Mouse (Mus musculus) CD4-positive naive resting alpha-beta T cell, adult 57 days (primary cell): Measurements from ENCODE around the gene Picalm. TPM values are rescaled to one million over a fixed set of nuclear protein-coding genes. Genes with fewer than 3 reads are reported as not detected.

Source experiments
- total RNA-seq: library from RNA; stranded (reverse); gene quantifications from one replicate; pipeline ENCODE4 v1.2.4, GENCODE M21; 2023

Picalm gene
- total RNA-seq = 206 TPM

DNA sequence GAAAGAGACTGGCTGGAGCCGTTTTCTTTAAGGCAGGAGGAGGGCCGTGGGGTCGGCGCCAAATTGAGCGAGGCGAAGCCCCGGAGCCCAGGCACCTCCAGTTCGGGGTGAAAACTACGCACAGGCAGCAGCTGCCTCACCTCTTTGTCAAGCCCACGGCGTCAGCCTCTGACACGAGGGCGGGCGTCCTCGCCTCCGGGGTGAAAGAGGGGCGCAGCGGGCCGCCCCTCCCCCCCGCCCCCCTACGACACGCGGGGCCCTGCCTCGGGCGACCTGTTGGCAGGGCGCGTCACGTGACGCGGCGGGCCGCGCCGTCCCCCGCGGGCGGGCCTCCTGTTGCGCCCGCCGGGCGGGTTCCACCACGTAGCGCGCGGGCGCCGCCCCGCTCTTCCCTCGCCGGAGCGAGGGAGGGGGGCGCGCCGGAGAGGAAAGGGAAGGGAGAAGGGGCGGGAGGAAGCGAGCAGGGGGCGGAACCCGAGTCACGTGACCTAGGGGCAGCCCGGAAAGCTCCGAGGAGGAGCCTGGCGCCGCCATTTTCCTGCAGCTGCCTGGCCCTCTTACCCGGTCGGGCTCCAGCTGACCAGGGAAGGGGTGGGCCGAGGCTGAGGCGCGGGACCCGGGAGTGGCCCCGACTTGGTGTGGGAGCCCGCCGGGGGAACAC, at the start of gene Picalm:
TSS of gene Picalm (plus strand) at position 482 of the 661 bp plus-strand sequence.

Other genes starting within 250 kb of the Picalm start
- gene Ccdc81, start 226.6 kb upstream of the Picalm start, total RNA-seq = not detected
- 55.2 TPM for gene Hikeshi, start 189.0 kb upstream of the Picalm start, total RNA-seq
- 123 TPM for gene Eed, start 149.2 kb upstream of the Picalm start, total RNA-seq
- gene Ccdc83, start 135.6 kb downstream of the Picalm start, total RNA-seq = not detected
- gene Sytl2, start 172.0 kb downstream of the Picalm start, total RNA-seq = 36.7 TPM